Mouse (Mus musculus): Measurements from ENCODE around the gene Abtb1.
A peak's percentile ranks its signal among the peaks of the same experiment; 100 is the strongest.

- TF ChIP-seq CTCF (IDR thresholded peaks at IDR 0.05; ENCODE audit: insufficient read depth, low read length) (peak; percentile 91), POLR2A (IDR thresholded peaks at IDR 0.05; ENCODE audit: borderline replicate concordance, extremely low read depth, low read depth, low read length) (no peak)
Measured at GRCm38 (mm10) chr6:88831456-88831855, 10.3 kb downstream of the Abtb1 start.

Measured in lung, adult 2 months (tissue).